Comparison of ENCODE assay signal across 20 mouse cellular contexts in the genomic region with DNA sequence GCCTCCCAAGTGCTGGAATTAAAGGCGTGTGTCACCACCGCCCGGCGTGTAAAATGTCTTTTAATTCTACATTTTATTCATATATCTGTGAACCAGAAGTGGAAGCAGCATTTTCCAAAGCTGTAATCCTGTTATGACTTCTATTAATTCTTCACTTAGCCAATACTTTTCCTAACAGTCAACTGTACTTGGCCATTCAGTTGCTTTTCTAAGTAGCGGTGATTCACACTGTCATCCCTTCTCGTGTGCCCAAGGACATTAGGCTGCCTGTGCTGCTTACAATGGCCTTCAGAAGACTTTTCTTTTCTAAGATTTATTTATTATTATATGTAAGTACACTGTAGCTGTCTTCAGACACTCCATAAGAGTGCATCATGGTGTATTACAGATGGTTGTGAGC.
"Had no signal": no experiment of that assay in that cellular context is flagged by ENCODE, and none has a peak within 500 bp of the region (broad histone marks: within the 10 kb centered on the region; RNA-seq: fewer than 3 reads in every experiment).

No protein-coding gene starts in this region.

- H3K36me3 ChIP-seq: hindbrain, embryonic 10.5 days; hindbrain, embryonic 12.5 days; intestine, embryonic 15.5 days; limb, embryonic 13.5 days; limb, embryonic 15.5 days; liver, embryonic 12.5 days had no signal

- H3K27me3 ChIP-seq: hindbrain, embryonic 12.5 days; intestine, embryonic 15.5 days; limb, embryonic 13.5 days; limb, embryonic 15.5 days; liver, embryonic 12.5 days had no signal

- DNase-seq: gastrocnemius, adult 2 months; gastrocnemius, postnatal 10 days; gastrocnemius, postnatal 25 days; heart, adult 2 months; heart, postnatal 10 days; heart, postnatal 4 days; kidney, adult 18-20 months; kidney, adult 8-10 months; kidney, postnatal 10 days; kidney, postnatal 25 days; kidney, postnatal 4 days; layer of hippocampus, postnatal 36 days; left cerebral cortex, postnatal 4 days had no signal

- H3K9me3 ChIP-seq: hindbrain, embryonic 10.5 days; hindbrain, embryonic 12.5 days; intestine, embryonic 15.5 days; limb, embryonic 13.5 days; limb, embryonic 15.5 days; liver, embryonic 12.5 days had no signal

- H3K4me3 ChIP-seq: heart, adult 2 months; hindbrain, embryonic 10.5 days; hindbrain, embryonic 12.5 days; intestine, embryonic 15.5 days; layer of hippocampus, adult 2 months; limb, embryonic 13.5 days; limb, embryonic 15.5 days; liver, embryonic 12.5 days had no signal
